Mouse (Mus musculus) forebrain, embryonic 11.5 days (tissue): ENCODE results near the gene Cyfip2. TPM values are rescaled to one million over a fixed set of nuclear protein-coding genes. Genes with fewer than 3 reads are reported as not detected.

Source experiments
- ATAC-seq: fragments of 200-750 bp; cut with Nextera tagmentation; replicated peaks from 2 replicates; pipeline ENCODE4 v1.8.0; 2017; ENCODE audit warnings: moderate TSS enrichment; ENCODE audit not compliant: low FRiP score
- DNase-seq: peaks from one replicate; pipeline ENCODE4 v3.0.0-alpha.2; 2017; ENCODE audit warnings: low spot score
- H3K27ac ChIP-seq: fragments of 300-500 bp; sonication (generic); 2 replicates; pipeline ENCODE4 v1.5.1; 2014; ENCODE audit warnings: low read depth, low read length
- H3K27me3 ChIP-seq: fragments of 300-500 bp; sonication (generic); 2 replicates; pipeline ENCODE4 v1.6.1; 2014; ENCODE audit warnings: mild to moderate bottlenecking, low read length, mixed read lengths; ENCODE audit not compliant: control insufficient read depth, insufficient read depth
- H3K36me3 ChIP-seq: fragments of 300-500 bp; sonication (generic); 2 replicates; pipeline ENCODE4 v1.6.1; 2014; ENCODE audit warnings: mild to moderate bottlenecking, low read length, moderate library complexity, mixed read lengths; ENCODE audit not compliant: control insufficient read depth, insufficient read depth
- H3K4me1 ChIP-seq: fragments of 300-500 bp; sonication (generic); replicated peaks from 2 replicates; pipeline ENCODE4 v1.6.1; 2014; ENCODE audit warnings: low read length, mixed read lengths; ENCODE audit not compliant: control insufficient read depth, insufficient read depth
- H3K4me2 ChIP-seq: fragments of 300-500 bp; sonication (generic); 2 replicates; pipeline ENCODE4 v1.6.1; 2014; ENCODE audit warnings: low read depth, mild to moderate bottlenecking, low read length, moderate library complexity, mixed read lengths; ENCODE audit not compliant: severe bottlenecking
- H3K4me3 ChIP-seq: fragments of 300-500 bp; sonication (generic); 2 replicates; pipeline ENCODE4 v1.5.1; 2014; ENCODE audit warnings: low read depth, low read length
- H3K9ac ChIP-seq: fragments of 300-500 bp; sonication (generic); 2 replicates; pipeline ENCODE4 v1.6.1; 2014; ENCODE audit warnings: low read length
- H3K9me3 ChIP-seq: fragments of 300-500 bp; sonication (generic); 2 replicates; pipeline ENCODE4 v1.6.1; 2016; ENCODE audit warnings: low read length, mixed read lengths; ENCODE audit not compliant: control insufficient read depth
- WGBS: fragments of 180-500 bp; shearing (Covaris S2); extraction: QIAGEN DNeasy Blood & Tissue Kit; methylation state at CpG from one replicate; pipeline ENCODE4 v1.1.7; 2014; 5-methylcytosine and 5-hydroxymethylcytosine counted together
- polyA plus RNA-seq: library from polyadenylated mRNA; unstranded; fragments of >200 nt; fragmentation: Nextera tagmentation; extraction: Ambion mirVana; gene quantifications from 2 replicates; pipeline ENCODE4 v1.2.1, GENCODE M21; 2014

Cyfip2 gene
- polyA plus RNA-seq, 1 experiment from 2014 or later, result 50.9 TPM

- Histone ChIP-seq H3K36me3 (no peaks in the 10 kb centered on the region), H3K9me3 (no peaks in the 10 kb centered on the region), H3K9ac (no peak overlapping the region), H3K27me3 (no peaks in the 10 kb centered on the region), H3K4me1 (no peaks in the 10 kb centered on the region), H3K4me3 (no peak overlapping the region), H3K27ac (no peak overlapping the region), H3K4me2 (no peak overlapping the region)
- WGBS, result 73% methylated on average over 7 of the region's 7 CpGs
- ATAC-seq (no peak), DNase-seq (peak; percentile 67)
These were observed 96.0 kb downstream of the Cyfip2 start for GRCm38 (mm10) chr11:46216669-46217068.

GRCm38 (mm10) chr11:46215354-46215753, 97.3 kb downstream of the Cyfip2 start:
- WGBS, result 33% methylated on average over 3 of the region's 3 CpGs
- no peak overlapping the region for H3K9ac ChIP-seq
- H3K27ac ChIP-seq, result no peak overlapping the region
- no peaks in the 10 kb centered on the region for H3K36me3 ChIP-seq
- no peak overlapping the region for H3K4me3 ChIP-seq
- H3K4me1 ChIP-seq, result no peaks in the 10 kb centered on the region
- H3K4me2 ChIP-seq, result no peak overlapping the region
- H3K27me3 ChIP-seq, result no peaks in the 10 kb centered on the region
- DNase-seq, result peak; percentile 75
- no peaks in the 10 kb centered on the region for H3K9me3 ChIP-seq
- peak; percentile 80 for ATAC-seq

- DNase-seq (no peak), ATAC-seq (no peak)
- Histone ChIP-seq H3K9ac (no peak overlapping the region), H3K4me3 (no peak overlapping the region), H3K9me3 (no peaks in the 10 kb centered on the region), H3K4me1 (no peaks in the 10 kb centered on the region), H3K36me3 (no peaks in the 10 kb centered on the region), H3K27ac (0 out of 2 replicates have a peak overlapping the region, but pooled peaks have one; percentile 25), H3K4me2 (no peak overlapping the region), H3K27me3 (no peaks in the 10 kb centered on the region)
- 71% methylated on average over 14 of the region's 14 CpGs for WGBS
These were observed 98.1 kb downstream of the Cyfip2 start for GRCm38 (mm10) chr11:46214368-46215230.

GRCm38 (mm10) chr11:46213844-46214243, 98.8 kb downstream of the Cyfip2 start:
- Histone ChIP-seq H3K4me1 (no peaks in the 10 kb centered on the region), H3K36me3 (no peaks in the 10 kb centered on the region), H3K4me3 (no peak overlapping the region), H3K27ac (0 out of 2 replicates have a peak overlapping the region, but pooled peaks have one; percentile 25), H3K27me3 (no peaks in the 10 kb centered on the region), H3K9me3 (no peaks in the 10 kb centered on the region), H3K4me2 (no peak overlapping the region), H3K9ac (no peak overlapping the region)
- 76% methylated on average over 5 of the region's 5 CpGs for WGBS
- DNase-seq (no peak), ATAC-seq (no peak)

DNA sequence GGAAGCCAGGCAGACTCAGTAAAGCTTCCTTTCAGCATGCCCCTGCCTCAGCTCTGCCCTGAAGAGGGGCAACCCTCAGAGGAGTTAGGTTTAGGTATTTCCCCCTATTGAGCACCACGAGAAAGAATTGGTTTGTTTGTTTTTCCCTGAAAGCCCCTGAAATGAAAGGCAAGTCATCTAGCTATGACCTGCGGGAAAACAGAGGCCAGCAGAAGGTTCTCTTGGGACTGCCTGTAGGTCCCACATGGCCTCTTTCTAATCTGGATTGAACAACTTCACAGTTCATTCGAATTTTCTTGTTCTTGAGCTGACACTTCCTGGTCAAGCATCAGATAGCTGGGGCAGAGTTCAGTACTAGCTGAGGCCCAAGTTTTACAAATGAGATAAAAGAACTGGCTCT, 100.8 kb downstream of the Cyfip2 start:
- Histone ChIP-seq H3K4me3 (no peak overlapping the region), H3K4me2 (no peak overlapping the region), H3K9me3 (no peaks in the 10 kb centered on the region), H3K9ac (no peak overlapping the region), H3K4me1 (no peaks in the 10 kb centered on the region), H3K36me3 (no peaks in the 10 kb centered on the region; the same call in 1 of the 2 replicates), H3K27me3 (no peaks in the 10 kb centered on the region), H3K27ac (no peak overlapping the region)
- DNase-seq, result no peak
- WGBS, result 42% methylated on average over 3 of the region's 3 CpGs
- ATAC-seq, result no peak

GRCm38 (mm10) chr11:46209884-46210283, 102.8 kb downstream of the Cyfip2 start:
- Histone ChIP-seq H3K27me3 (no peaks in the 10 kb centered on the region), H3K9me3 (no peaks in the 10 kb centered on the region), H3K4me2 (no peak overlapping the region), H3K27ac (no peak overlapping the region), H3K9ac (no peak overlapping the region), H3K4me1 (no peaks in the 10 kb centered on the region), H3K4me3 (no peak overlapping the region), H3K36me3 (no peaks in the 10 kb centered on the region; the same call in 1 of the 2 replicates)
- no peak for ATAC-seq
- 28% methylated on average over 2 of the region's 2 CpGs for WGBS
- no peak for DNase-seq

DNA sequence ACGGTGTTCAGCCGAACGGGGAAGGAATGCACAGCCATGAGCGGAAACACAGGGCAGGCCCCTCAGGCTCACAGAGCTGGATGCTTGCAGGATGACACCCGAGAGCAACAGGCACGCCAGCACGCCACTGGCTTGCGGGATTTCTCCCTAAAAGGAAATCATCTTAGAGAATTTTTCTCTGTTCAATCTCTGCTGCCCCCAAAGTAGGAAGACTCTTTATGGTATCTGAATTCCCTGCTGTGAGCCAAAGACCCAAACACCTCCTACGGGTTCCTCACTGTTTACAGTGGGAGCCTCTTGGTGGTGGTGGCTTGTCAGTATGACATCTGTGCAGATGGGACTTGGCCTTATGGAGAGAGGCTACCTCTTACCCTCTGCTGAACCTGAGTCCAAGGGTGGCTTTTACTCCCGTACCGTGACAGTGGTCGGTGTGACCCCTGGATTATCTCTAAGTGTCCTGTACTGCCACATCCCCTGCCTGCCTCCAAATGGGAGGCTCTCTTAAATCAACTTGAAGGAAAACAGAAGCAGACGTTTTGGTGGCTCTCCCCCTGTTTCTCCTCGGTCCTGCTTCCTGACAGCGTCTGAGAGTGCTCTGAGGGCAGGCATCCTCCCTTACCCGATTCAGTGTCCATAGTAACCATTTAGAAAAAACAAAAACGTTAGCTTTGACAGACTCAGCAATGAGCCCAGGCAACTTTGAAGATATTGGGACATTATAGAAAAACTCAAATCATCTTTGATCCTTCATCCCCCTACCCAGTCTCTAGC, 106.8 kb downstream of the Cyfip2 start:
- H3K36me3 ChIP-seq, result no peaks in the 10 kb centered on the region; the same call in 1 of the 2 replicates
- no peak overlapping the region for H3K4me2 ChIP-seq
- no peaks in the 10 kb centered on the region for H3K9me3 ChIP-seq
- ATAC-seq, result no peak
- 78% methylated on average over 17 of the region's 17 CpGs for whole genome bisulfite sequencing
- DNase-seq, result peak; percentile 27
- no peak overlapping the region for H3K4me3 ChIP-seq
- H3K27me3 ChIP-seq, result no peaks in the 10 kb centered on the region
- no peak overlapping the region for H3K27ac ChIP-seq
- H3K4me1 ChIP-seq, result no peaks in the 10 kb centered on the region
- no peak overlapping the region for H3K9ac ChIP-seq

GRCm38 (mm10) chr11:46204841-46205240, 107.8 kb downstream of the Cyfip2 start:
- 83% methylated on average over 9 of the region's 9 CpGs for WGBS
- Histone ChIP-seq H3K27me3 (no peaks in the 10 kb centered on the region), H3K4me3 (no peak overlapping the region), H3K27ac (no peak overlapping the region), H3K9me3 (no peaks in the 10 kb centered on the region), H3K9ac (no peak overlapping the region), H3K4me1 (no peaks in the 10 kb centered on the region), H3K4me2 (no peak overlapping the region), H3K36me3 (no peaks in the 10 kb centered on the region; the same call in 1 of the 2 replicates)
- DNase-seq, result peak; percentile 42
- ATAC-seq, result no peak
